Mouse (Mus musculus) thymus, adult 2 months (tissue): Measurements from ENCODE around the gene Tenm4.

Experiments used
- CTCF ChIP-seq: fragments of 200-500 bp; IDR thresholded peaks from 2 replicates; pipeline ENCODE4 v1.5.1; 2012; ENCODE audit warnings: mild to moderate bottlenecking, control low read depth, low read length, moderate library complexity, borderline replicate concordance; ENCODE audit not compliant: control insufficient read depth, poor library complexity, insufficient read depth; ENCODE audit errors: extremely low read depth
- POLR2A ChIP-seq: fragments of 200-500 bp; IDR thresholded peaks from 2 replicates; pipeline ENCODE4 v1.6.1; 2012; ENCODE audit warnings: mild to moderate bottlenecking, low read length, control low read depth, moderate library complexity; ENCODE audit not compliant: control insufficient read depth, poor library complexity, insufficient read depth; ENCODE audit errors: extremely low read depth

DNA sequence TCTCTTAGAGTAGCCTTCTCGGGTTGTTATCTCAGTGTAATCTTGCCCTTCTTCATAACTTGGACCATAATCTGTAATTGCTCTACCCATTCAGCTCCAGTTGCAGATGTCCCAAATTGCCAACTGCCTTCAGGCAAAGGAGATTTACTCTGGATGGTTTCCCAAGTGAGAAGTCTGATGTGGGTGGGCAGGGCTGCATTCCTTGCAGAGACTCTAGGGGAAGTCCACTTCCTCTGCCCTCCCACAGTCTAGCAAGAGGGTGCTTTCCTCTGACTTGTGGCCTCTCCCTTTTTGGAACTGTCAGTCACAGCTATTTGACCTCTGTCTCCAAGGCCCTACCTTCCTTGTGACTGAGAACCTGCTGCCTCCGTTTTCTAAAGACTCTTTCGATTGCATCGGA, 22.9 kb upstream of the Tenm4 start:
- TF ChIP-seq CTCF (no peak), POLR2A (no peak)
